Mouse (Mus musculus) bone marrow macrophage, adult 2 months (primary cell): ENCODE measurements around the gene Snapc5. TPM values are rescaled to one million over a fixed set of nuclear protein-coding genes. Genes with fewer than 3 reads are reported as not detected.
"Not testable (repeated sequence)": the region's sequence is repeated elsewhere in the genome, so short reads cannot be mapped to it uniquely, and the experiment has no call there.

Experiments
- H3K27ac ChIP-seq: 2 replicates; pipeline ENCODE4 v1.5.1; 2012; ENCODE audit warnings: low read depth, low read length; ENCODE audit not compliant: insufficient read depth
- H3K4me1 ChIP-seq: 2 replicates; pipeline ENCODE4 v1.6.1; 2012; ENCODE audit warnings: low read length; ENCODE audit not compliant: control insufficient read depth, insufficient read depth
- H3K4me3 ChIP-seq: 2 replicates; pipeline ENCODE4 v1.5.1; 2012; ENCODE audit warnings: mild to moderate bottlenecking, low read length, moderate library complexity; ENCODE audit not compliant: insufficient read depth
- CTCF ChIP-seq: IDR thresholded peaks from 2 replicates; pipeline ENCODE4 v1.5.1; 2012; ENCODE audit warnings: low read depth, mild to moderate bottlenecking, low read length, moderate library complexity
- POLR2A ChIP-seq: IDR thresholded peaks from 2 replicates; pipeline ENCODE4 v1.6.1; 2012; ENCODE audit warnings: mild to moderate bottlenecking, low read depth, low read length, borderline replicate concordance
- polyA plus RNA-seq: library from polyadenylated mRNA; stranded (reverse); fragments of >200 nt; gene quantifications from 2 replicates; pipeline ENCODE4 v1.2.4, GENCODE M21; 2012; ENCODE audit not compliant: missing spikeins, insufficient read depth, insufficient read length

The Snapc5 gene
- 53.5 and 58.0 TPM in 2 replicates for polyA plus RNA-seq

- TF ChIP-seq POLR2A: peak; percentile 57; the same call in 1 of the 2 replicates
- TF ChIP-seq CTCF: no peak; the same call in 1 of the 2 replicates
- Histone ChIP-seq H3K4me3 (peak within 1 kb of the TSS; percentile 88), H3K4me1 (peaks cover 5% of the 10 kb centered on the region; the same call in 1 of the 2 replicates)
Observed at GRCm38 (mm10) chr9:64178974-64179646, at the start of gene Snapc5. Gene Snapc5, plus strand, starts transcription at chr9:64179274.

GRCm38 (mm10) chr9:64131623-64132022 is 47.5 kb upstream of the Snapc5 start:
- H3K4me1 ChIP-seq: no peaks in the 10 kb centered on the region
- TF ChIP-seq CTCF (no peak), POLR2A (no peak)
- H3K27ac ChIP-seq: no peak overlapping the region
- no peak overlapping the region for H3K4me3 ChIP-seq

More at GRCm38 (mm10) chr9:64178974-64179646, at the start of gene Snapc5:
- H3K27ac ChIP-seq: peak within 1 kb of the TSS; percentile 80

- H3K4me3 ChIP-seq, H3K4me1 ChIP-seq, H3K27ac ChIP-seq: not testable (repeated sequence)
- TF ChIP-seq CTCF: peak; percentile 43
Observed at GRCm38 (mm10) chr9:64138896-64139295, 40.2 kb upstream of the Snapc5 start.

GRCm38 (mm10) chr9:64139879-64140278 is 39.2 kb upstream of the Snapc5 start:
- Histone ChIP-seq H3K4me3 (no peak overlapping the region), H3K4me1 (peaks cover 7% of the 10 kb centered on the region), H3K27ac (no peak overlapping the region)
- TF ChIP-seq POLR2A (no peak), CTCF (no peak)

GRCm38 (mm10) chr9:64156641-64157040 is 22.4 kb upstream of the Snapc5 start:
- TF ChIP-seq POLR2A: no peak
- Histone ChIP-seq H3K4me1 (no peaks in the 10 kb centered on the region), H3K4me3 (no peak overlapping the region), H3K27ac (no peak overlapping the region)

GRCm38 (mm10) chr9:64160471-64160870 is 18.6 kb upstream of the Snapc5 start:
- Histone ChIP-seq H3K4me3 (no peak overlapping the region), H3K27ac (no peak overlapping the region), H3K4me1 (no peaks in the 10 kb centered on the region)
- TF ChIP-seq POLR2A: no peak

GRCm38 (mm10) chr9:64169967-64170366 is 9.1 kb upstream of the Snapc5 start:
- not testable (repeated sequence) for H3K27ac ChIP-seq, H3K4me3 ChIP-seq, H3K4me1 ChIP-seq

- Histone ChIP-seq H3K27ac (peak overlapping the region; percentile 87), H3K4me3 (peak overlapping the region; percentile 71), H3K4me1 (peaks cover 2% of the 10 kb centered on the region)
Observed at GRCm38 (mm10) chr9:64172145-64172815, 6.8 kb upstream of the Snapc5 start.

GRCm38 (mm10) chr9:64172816-64173665 is 6.0 kb upstream of the Snapc5 start, which contains the start of the genes Zwilch and Rpl4:
Gene Zwilch, minus strand, starts transcription at chr9:64173104.
Gene Rpl4, plus strand, starts transcription at chr9:64173375.
- H3K4me1 ChIP-seq: peaks cover 2% of the 10 kb centered on the region
- TF ChIP-seq POLR2A (no peak), CTCF (no peak)
- H3K27ac ChIP-seq: peak within 1 kb of the TSS; percentile 87
- H3K4me3 ChIP-seq: peak within 1 kb of the TSS; percentile 71

More at GRCm38 (mm10) chr9:64172145-64172815, 6.8 kb upstream of the Snapc5 start:
- TF ChIP-seq CTCF (no peak), POLR2A (no peak)
